Comparison of ENCODE assay signal across 12 mouse cellular contexts in genomic region chr12:16900625-16901222, GRCm38 (mm10). TPM values are rescaled to one million over a fixed set of nuclear protein-coding genes. Genes with fewer than 3 reads are reported as not detected.
DNase-seq lines count a peak whose midpoint lies in the region; ATAC-seq lines count a peak whose summit lies in the region.
"Had no signal": no experiment of that assay in that cellular context is flagged by ENCODE, and none has a peak within 500 bp of the region (broad histone marks: within the 10 kb centered on the region; RNA-seq: fewer than 3 reads in every experiment).

No protein-coding gene starts in this region.

- H3K9me3 ChIP-seq in heart, embryonic 12.5 days (replicated peaks): no peaks in the 10 kb centered on the region
- H3K9me3 ChIP-seq in midbrain, embryonic 11.5 days (ENCODE audit: control insufficient read depth, low read length): no peaks in the 10 kb centered on the region
- H3K9me3 ChIP-seq: hindbrain, embryonic 15.5 days had no signal

- H3K9ac ChIP-seq in heart, embryonic 12.5 days: no peak overlapping the region
- no peak overlapping the region for H3K9ac ChIP-seq in midbrain, embryonic 11.5 days (ENCODE audit: low read length)
- H3K9ac ChIP-seq: hindbrain, embryonic 15.5 days; liver, embryonic 14.5 days had no signal

- no peak for ATAC-seq in heart, embryonic 12.5 days (ENCODE audit: insufficient number of reproducible peaks, low FRiP score)
- peak; percentile 58 for ATAC-seq in megakaryocyte-erythroid progenitor cell, adult 5-6 weeks (replicated peaks; ENCODE audit: low FRiP score, low TSS enrichment, poor library complexity, severe bottlenecking)
- ATAC-seq in midbrain, embryonic 11.5 days (ENCODE audit: low FRiP score): no peak
- ATAC-seq: Patski had no signal

- peak overlapping the region; percentile 76 for H3K27ac ChIP-seq in heart, embryonic 12.5 days (ENCODE audit: poor library complexity, severe bottlenecking)
- no peak overlapping the region for H3K27ac ChIP-seq in midbrain, embryonic 11.5 days (ENCODE audit: low read depth, low read length)
- H3K27ac ChIP-seq: hindbrain, embryonic 15.5 days; liver, embryonic 14.5 days had no signal

- DNase-seq in heart, adult 18-20 months: no peak
- peak; percentile 24 for DNase-seq in CD4-positive, CD25-positive, alpha-beta regulatory T cell, adult 2 months (ENCODE audit: low read depth, low spot score)
- DNase-seq in adrenal gland, postnatal 36 days: peak; percentile 27 to 49
- no peak for DNase-seq in midbrain, embryonic 11.5 days (ENCODE audit: low spot score, missing footprints)
- no peak for DNase-seq in urinary bladder, postnatal 25 days (ENCODE audit: low spot score)
- DNase-seq in kidney, adult 11 months: no peak
- DNase-seq: thymus, adult 2 months had no signal

- peak overlapping the region; percentile 21; the same call in 1 of the 2 replicates for H3K4me2 ChIP-seq in heart, embryonic 12.5 days
- H3K4me2 ChIP-seq in midbrain, embryonic 11.5 days: no peak overlapping the region
- H3K4me2 ChIP-seq: hindbrain, embryonic 15.5 days had no signal

- H3K36me3 ChIP-seq in heart, embryonic 12.5 days: no peaks in the 10 kb centered on the region
- no peaks in the 10 kb centered on the region for H3K36me3 ChIP-seq in midbrain, embryonic 11.5 days (ENCODE audit: control insufficient read depth, insufficient read depth, low read length)
- H3K36me3 ChIP-seq: hindbrain, embryonic 15.5 days had no signal

- H3K4me3 ChIP-seq in heart, embryonic 12.5 days: no peak overlapping the region
- no peak overlapping the region for H3K4me3 ChIP-seq in midbrain, embryonic 11.5 days (ENCODE audit: low read depth, low read length)
- H3K4me3 ChIP-seq: hindbrain, embryonic 15.5 days had no signal

- peaks cover 30% of the 10 kb centered on the region for H3K4me1 ChIP-seq in heart, embryonic 12.5 days (replicated peaks)
- H3K4me1 ChIP-seq in midbrain, embryonic 11.5 days (ENCODE audit: control insufficient read depth, insufficient read depth, low read length): peaks cover 9% of the 10 kb centered on the region; the same call in 1 of the 2 replicates

- 52% methylated on average over 3 of the region's 3 CpGs for WGBS in heart, embryonic 12.5 days
- WGBS in midbrain, embryonic 11.5 days: 64% methylated on average over 3 of the region's 3 CpGs

- H3K27me3 ChIP-seq in heart, embryonic 12.5 days (replicated peaks): no peaks in the 10 kb centered on the region
- no peaks in the 10 kb centered on the region for H3K27me3 ChIP-seq in midbrain, embryonic 11.5 days (ENCODE audit: control insufficient read depth, insufficient read depth, low read length)
- H3K27me3 ChIP-seq: hindbrain, embryonic 15.5 days; Patski had no signal

RNA-seq across cellular contexts. Expression of gene Rock2, which starts 6.0 kb away (rescaled TPM):
- polyA plus RNA-seq in heart, embryonic 12.5 days (2016; fragmentation: Nextera tagmentation; extraction: Ambion mirVana): 29.7 and 32.0 TPM in 2 replicates
- 10 to 100 TPM; 78.3 to 79.9 TPM for total RNA-seq in heart, adult 18-20 months (2021)
- 10 to 100 TPM; 78.1 to 93.7 TPM for total RNA-seq in adrenal gland, postnatal 36 days (2021)
- 34.9 and 39.7 TPM in 2 replicates for total RNA-seq in megakaryocyte-erythroid progenitor cell, adult 5-6 weeks (2014; fragmentation: Nextera tagmentation)
- total RNA-seq in megakaryocyte-erythroid progenitor cell, adult 5-6 weeks (2017): 57.2 and 74.8 TPM in 2 replicates
- polyA plus RNA-seq in midbrain, embryonic 11.5 days (2014; fragmentation: Nextera tagmentation; extraction: Ambion mirVana): 14.4 and 14.9 TPM in 2 replicates

Comparison
In these comparisons a context has a peak if more than half of its experiments do, and no peak if none do; other contexts are left out.
1. DNase-seq: peak in CD4-positive, CD25-positive, alpha-beta regulatory T cell, adult 2 months (single experiment) and adrenal gland, postnatal 36 days (2 of 2); none in heart, adult 18-20 months (0 of 2), midbrain, embryonic 11.5 days (single experiment), urinary bladder, postnatal 25 days (single experiment) and kidney, adult 11 months (single experiment).